Mouse (Mus musculus) myocyte (in vitro differentiated cells): ENCODE results near the gene Zfp827. TPM values are rescaled to one million over a fixed set of nuclear protein-coding genes. Genes with fewer than 3 reads are reported as not detected.

Experiments
- H3K27me3 ChIP-seq: one replicate; pipeline ENCODE4 v1.6.1; 2011; ENCODE audit not compliant: control insufficient read depth, insufficient read depth, insufficient read length
- H3K36me3 ChIP-seq: one replicate; pipeline ENCODE4 v1.6.1; 2011; ENCODE audit not compliant: control insufficient read depth, insufficient read depth
- H3K4me2 ChIP-seq: one replicate; pipeline ENCODE4 v1.6.1; 2011; ENCODE audit warnings: low read depth, control low read depth
- H3K4me3 ChIP-seq: one replicate; pipeline ENCODE4 v1.5.1; 2011; ENCODE audit warnings: mild to moderate bottlenecking, control low read depth, moderate library complexity
- H3K79me2 ChIP-seq: one replicate; pipeline ENCODE4 v1.6.1; 2011; ENCODE audit not compliant: control insufficient read depth, insufficient read depth
- H3ac ChIP-seq: one replicate; pipeline ENCODE4 v1.6.1; 2011; ENCODE audit not compliant: control insufficient read depth, insufficient read length
- CEBPB ChIP-seq: IDR thresholded peaks from 2 replicates; pipeline ENCODE4 v1.6.1; 2011; ENCODE audit warnings: mild to moderate bottlenecking, moderate library complexity; ENCODE audit not compliant: poor library complexity, insufficient read depth, severe bottlenecking
- E2F4 ChIP-seq: IDR thresholded peaks from one replicate; pipeline ENCODE4 v1.6.1; 2011; ENCODE audit warnings: mild to moderate bottlenecking, control low read depth, moderate library complexity; ENCODE audit not compliant: insufficient read depth
- MAX ChIP-seq: IDR thresholded peaks from one replicate; pipeline ENCODE4 v1.6.1; 2011; ENCODE audit warnings: low read depth, mild to moderate bottlenecking, control low read depth
- MYOD1 ChIP-seq, 3 experiments: IDR thresholded peaks; one replicate each; pipeline ENCODE4 v1.6.1; 2011; ENCODE audit warnings: control low read depth in 2 of 3, low read depth in 2 of 3, mild to moderate bottlenecking in 2 of 3, moderate library complexity in 1 of 3; ENCODE audit not compliant: insufficient read length in 2 of 3, control insufficient read depth in 1 of 3
- MYOG ChIP-seq, 3 experiments: IDR thresholded peaks; one replicate each; pipeline ENCODE4 v1.6.1; 2011; ENCODE audit warnings: control low read depth in 2 of 3, low read depth in 2 of 3, mild to moderate bottlenecking in 2 of 3; ENCODE audit not compliant: insufficient read length in 2 of 3, control insufficient read depth in 1 of 3, insufficient read depth in 1 of 3
- POLR2A ChIP-seq: IDR thresholded peaks from one replicate; pipeline ENCODE4 v1.6.1; 2011; ENCODE audit warnings: low read depth, mild to moderate bottlenecking, control low read depth, moderate library complexity; ENCODE audit not compliant: insufficient read length
- POLR2AphosphoS2 ChIP-seq: IDR thresholded peaks from one replicate; pipeline ENCODE4 v1.6.1; 2011; ENCODE audit warnings: low read depth, control low read depth; ENCODE audit not compliant: insufficient read length
- REST ChIP-seq: IDR thresholded peaks from one replicate; pipeline ENCODE4 v1.6.1; 2011; ENCODE audit warnings: mild to moderate bottlenecking, control low read depth, moderate library complexity; ENCODE audit not compliant: insufficient read depth, insufficient read length
- SRF ChIP-seq: IDR thresholded peaks from one replicate; pipeline ENCODE4 v1.6.1; 2011; ENCODE audit warnings: low read depth; ENCODE audit not compliant: control insufficient read depth, insufficient read length
- TCF12 ChIP-seq: IDR thresholded peaks from one replicate; pipeline ENCODE4 v1.6.1; 2011; ENCODE audit warnings: mild to moderate bottlenecking, control low read depth; ENCODE audit not compliant: poor library complexity, insufficient read depth, severe bottlenecking
- TCF3 ChIP-seq: IDR thresholded peaks from one replicate; pipeline ENCODE4 v1.6.1; 2011; ENCODE audit warnings: low read depth, control low read depth; ENCODE audit not compliant: insufficient read length
- USF1 ChIP-seq: IDR thresholded peaks from one replicate; pipeline ENCODE4 v1.6.1; 2011; ENCODE audit warnings: low read depth, mild to moderate bottlenecking, control low read depth, moderate library complexity
- polyA plus RNA-seq: library from polyadenylated mRNA; unstranded; fragments of >200 nt; fragmentation: generic; extraction: Trizol; gene quantifications from one replicate; pipeline ENCODE4 v1.2.1, GENCODE M21; 2012; ENCODE audit warnings: missing spikeins

Zfp827 gene
- polyA plus RNA-seq, 1 experiment, result 7.7 TPM

- H3ac ChIP-seq, result no peak overlapping the region
- no peak for TF ChIP-seq TCF3
- TF ChIP-seq E2F4, result no peak
- no peak for TF ChIP-seq USF1
- no peak for TF ChIP-seq MYOG (IDR thresholded peaks at IDR 0.05; ENCODE audit: control insufficient read depth in 1 of 3, insufficient read depth in 1 of 3, insufficient read length in 2 of 3, low read depth in 2 of 3)
- no peak for TF ChIP-seq CEBPB
- no peak for TF ChIP-seq MYOD1 (IDR thresholded peaks at IDR 0.05; ENCODE audit: control insufficient read depth in 1 of 3, insufficient read length in 2 of 3, low read depth in 2 of 3)
- no peak for TF ChIP-seq MAX
- no peak for TF ChIP-seq REST
- TF ChIP-seq SRF, result no peak
- TF ChIP-seq TCF12, result no peak
- TF ChIP-seq POLR2AphosphoS2, result no peak
- no peak for TF ChIP-seq POLR2A
- no peaks in the 10 kb centered on the region for H3K36me3 ChIP-seq
Measured at GRCm38 (mm10) chr8:79111461-79111860, 83.2 kb downstream of the Zfp827 start.

GRCm38 (mm10) chr8:79112480-79112879 is 84.2 kb downstream of the Zfp827 start:
- H3K79me2 ChIP-seq, result no peaks in the 10 kb centered on the region
- no peak for TF ChIP-seq TCF12
- TF ChIP-seq POLR2AphosphoS2, result no peak
- TF ChIP-seq E2F4, result no peak
- TF ChIP-seq MYOG (IDR thresholded peaks at IDR 0.05; ENCODE audit: control insufficient read depth in 1 of 3, insufficient read depth in 1 of 3, insufficient read length in 2 of 3, low read depth in 2 of 3), result no peak
- no peak overlapping the region for H3K4me3 ChIP-seq

More at GRCm38 (mm10) chr8:79111461-79111860, 83.2 kb downstream of the Zfp827 start:
- H3K27me3 ChIP-seq, result no peaks in the 10 kb centered on the region
- no peaks in the 10 kb centered on the region for H3K79me2 ChIP-seq
- no peak overlapping the region for H3K4me2 ChIP-seq
- no peak overlapping the region for H3K4me3 ChIP-seq

DNA sequence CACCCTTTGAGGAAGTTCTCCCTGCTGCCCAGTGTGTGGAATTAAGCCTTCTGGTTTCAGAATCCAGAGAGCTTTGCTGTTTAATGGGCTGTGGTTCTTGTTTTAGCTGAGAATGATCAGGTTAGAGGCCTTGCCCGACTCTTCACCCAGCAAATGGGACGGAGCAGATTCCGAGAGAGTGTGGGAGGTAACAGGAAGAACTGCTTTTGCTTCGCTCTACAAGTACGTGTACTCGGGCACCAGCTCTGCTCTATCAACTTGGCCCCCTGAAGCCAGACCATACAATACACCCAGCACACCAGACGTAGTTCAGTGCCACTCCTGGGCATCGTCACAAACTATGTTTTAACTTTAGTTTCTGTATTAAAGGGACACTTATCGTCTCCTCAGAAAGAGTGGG is 85.3 kb downstream of the Zfp827 start:
- Histone ChIP-seq H3ac (no peak overlapping the region), H3K4me3 (no peak overlapping the region), H3K27me3 (no peaks in the 10 kb centered on the region), H3K4me2 (no peak overlapping the region), H3K36me3 (peaks cover 7% of the 10 kb centered on the region), H3K79me2 (no peaks in the 10 kb centered on the region)
- no peak for TF ChIP-seq TCF3
- no peak for TF ChIP-seq MYOG (IDR thresholded peaks at IDR 0.05; ENCODE audit: control insufficient read depth in 1 of 3, insufficient read depth in 1 of 3, insufficient read length in 2 of 3, low read depth in 2 of 3)
- TF ChIP-seq REST, result no peak
- no peak for TF ChIP-seq SRF
- TF ChIP-seq USF1, result no peak
- TF ChIP-seq MAX, result no peak

More at GRCm38 (mm10) chr8:79112480-79112879, 84.2 kb downstream of the Zfp827 start:
- Histone ChIP-seq H3K36me3 (no peaks in the 10 kb centered on the region), H3ac (no peak overlapping the region), H3K4me2 (no peak overlapping the region), H3K27me3 (no peaks in the 10 kb centered on the region)

DNA sequence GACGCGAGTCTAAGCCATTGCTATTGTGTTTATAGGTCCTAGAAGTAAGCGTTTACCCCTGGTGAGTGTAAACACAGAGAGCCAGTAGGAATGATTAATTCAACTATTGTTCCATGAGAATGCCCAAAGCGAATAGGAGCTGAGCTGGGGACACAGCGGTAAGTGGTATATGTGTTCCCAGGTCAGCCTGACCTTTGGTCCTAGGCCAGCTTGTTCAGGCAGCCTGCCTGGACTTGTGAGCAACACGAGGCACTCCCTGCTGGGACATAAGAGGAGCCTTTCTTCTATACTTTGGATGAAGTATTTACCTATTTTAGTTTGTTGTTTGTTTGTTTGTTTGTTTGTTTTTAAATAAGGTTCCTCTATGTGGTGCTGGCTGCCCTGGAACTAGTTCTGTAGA is 86.3 kb downstream of the Zfp827 start:
- no peak for TF ChIP-seq TCF3
- no peak for TF ChIP-seq POLR2AphosphoS2
- TF ChIP-seq USF1, result no peak
- no peak for TF ChIP-seq SRF
- TF ChIP-seq MYOD1 (IDR thresholded peaks at IDR 0.05; ENCODE audit: control insufficient read depth in 1 of 3, insufficient read length in 2 of 3, low read depth in 2 of 3), result no peak
- no peak for TF ChIP-seq MAX
- no peak for TF ChIP-seq MYOG (IDR thresholded peaks at IDR 0.05; ENCODE audit: control insufficient read depth in 1 of 3, insufficient read depth in 1 of 3, insufficient read length in 2 of 3, low read depth in 2 of 3)
- no peak for TF ChIP-seq TCF12
- no peak for TF ChIP-seq REST
- no peak for TF ChIP-seq E2F4
- TF ChIP-seq CEBPB, result no peak
- H3K79me2 ChIP-seq, result no peaks in the 10 kb centered on the region
- no peak overlapping the region for H3K4me2 ChIP-seq
- H3K36me3 ChIP-seq, result peaks cover 14% of the 10 kb centered on the region
- H3K27me3 ChIP-seq, result no peaks in the 10 kb centered on the region
- H3K4me3 ChIP-seq, result no peak overlapping the region
- H3ac ChIP-seq, result no peak overlapping the region

GRCm38 (mm10) chr8:79116436-79116835 is 88.2 kb downstream of the Zfp827 start:
- H3K36me3 ChIP-seq, result peaks cover 22% of the 10 kb centered on the region

GRCm38 (mm10) chr8:79117711-79118110 is 89.5 kb downstream of the Zfp827 start:
- H3K36me3 ChIP-seq, result peaks cover 30% of the 10 kb centered on the region
- no peak overlapping the region for H3ac ChIP-seq
- H3K4me2 ChIP-seq, result no peak overlapping the region
- H3K4me3 ChIP-seq, result no peak overlapping the region
- TF ChIP-seq E2F4 (no peak), MYOG (IDR thresholded peaks at IDR 0.05; ENCODE audit: control insufficient read depth in 1 of 3, insufficient read depth in 1 of 3, insufficient read length in 2 of 3, low read depth in 2 of 3) (no peak), CEBPB (no peak), POLR2AphosphoS2 (no peak), USF1 (no peak), POLR2A (no peak), MAX (no peak), REST (no peak), TCF3 (no peak), MYOD1 (IDR thresholded peaks at IDR 0.05; ENCODE audit: control insufficient read depth in 1 of 3, insufficient read length in 2 of 3, low read depth in 2 of 3) (no peak), TCF12 (no peak), SRF (no peak)
- H3K27me3 ChIP-seq, result no peaks in the 10 kb centered on the region
- H3K79me2 ChIP-seq, result no peaks in the 10 kb centered on the region

More at GRCm38 (mm10) chr8:79116436-79116835, 88.2 kb downstream of the Zfp827 start:
- Histone ChIP-seq H3K79me2 (no peaks in the 10 kb centered on the region), H3ac (no peak overlapping the region), H3K4me3 (no peak overlapping the region), H3K27me3 (no peaks in the 10 kb centered on the region), H3K4me2 (no peak overlapping the region)
- TF ChIP-seq MYOD1 (IDR thresholded peaks at IDR 0.05; ENCODE audit: control insufficient read depth in 1 of 3, insufficient read length in 2 of 3, low read depth in 2 of 3), result no peak
